Mouse (Mus musculus): ENCODE data around the gene Lst1. TPM values are rescaled to one million over a fixed set of nuclear protein-coding genes. Genes with fewer than 3 reads are reported as not detected.

The Lst1 gene
- total and polyA plus RNA-seq, 2 experiments from 2014 or later, result 7.8 to 26.7 TPM

DNA sequence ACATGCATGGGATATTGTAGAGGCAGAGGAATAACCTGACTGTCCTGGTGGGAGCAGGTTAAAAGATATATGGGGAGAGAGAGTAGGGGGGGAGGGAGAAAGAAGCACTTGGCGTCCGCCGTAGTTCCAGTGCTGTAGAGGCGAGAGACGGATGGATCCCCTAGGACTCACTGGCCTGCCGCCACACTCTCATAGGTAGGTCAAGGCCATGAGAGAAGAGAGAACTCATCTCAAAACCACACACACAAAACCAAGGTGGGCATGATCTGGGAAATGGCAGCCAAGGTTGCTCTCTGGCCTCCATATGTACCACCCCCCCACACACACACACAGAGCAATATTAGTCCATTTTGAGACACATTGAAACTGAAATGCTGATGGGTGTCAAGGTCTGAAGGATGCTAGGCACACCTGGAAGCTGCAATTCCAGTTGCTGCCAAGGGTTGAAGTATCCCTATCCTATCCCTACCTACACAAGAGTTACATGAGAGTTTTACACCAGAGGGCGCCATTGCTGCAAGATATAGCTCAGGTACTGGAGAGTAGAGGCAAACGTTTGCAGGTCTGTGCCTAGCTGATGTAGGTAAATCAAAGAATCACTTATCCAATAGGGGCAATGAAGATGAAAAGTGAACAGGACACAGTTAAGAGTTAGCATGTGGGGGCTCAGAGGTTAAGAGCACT lies 21.7 kb downstream of the Lst1 start:
- TF ChIP-seq CTCF (IDR thresholded peaks at IDR 0.05), result peak; percentile 90
- Histone ChIP-seq H3K27ac (ENCODE audit: low read depth, low read length) (peak overlapping the region; percentile 96), H3K9me3 (ENCODE audit: low read length) (no peaks in the 10 kb centered on the region), H3K36me3 (ENCODE audit: insufficient read depth, low read length) (peaks cover 8% of the 10 kb centered on the region), H3K4me1 (ENCODE audit: insufficient read depth, low read length) (peaks cover 11% of the 10 kb centered on the region; the same call in 1 of the 2 replicates), H3K27me3 (ENCODE audit: insufficient read depth, low read length) (no peaks in the 10 kb centered on the region), H3K9ac (replicated peaks; ENCODE audit: low read length, poor library complexity, severe bottlenecking) (no peak overlapping the region), H3K4me2 (ENCODE audit: low read depth, low read length, poor library complexity, severe bottlenecking) (peak overlapping the region; percentile 57), H3K4me3 (ENCODE audit: low read depth, low read length) (no peak overlapping the region)
- DNase-seq (ENCODE audit: low spot score) (peak; percentile 91), ATAC-seq (ENCODE audit: low FRiP score) (no peak)
- WGBS, result 68% methylated on average over 8 of the region's 8 CpGs

DNA sequence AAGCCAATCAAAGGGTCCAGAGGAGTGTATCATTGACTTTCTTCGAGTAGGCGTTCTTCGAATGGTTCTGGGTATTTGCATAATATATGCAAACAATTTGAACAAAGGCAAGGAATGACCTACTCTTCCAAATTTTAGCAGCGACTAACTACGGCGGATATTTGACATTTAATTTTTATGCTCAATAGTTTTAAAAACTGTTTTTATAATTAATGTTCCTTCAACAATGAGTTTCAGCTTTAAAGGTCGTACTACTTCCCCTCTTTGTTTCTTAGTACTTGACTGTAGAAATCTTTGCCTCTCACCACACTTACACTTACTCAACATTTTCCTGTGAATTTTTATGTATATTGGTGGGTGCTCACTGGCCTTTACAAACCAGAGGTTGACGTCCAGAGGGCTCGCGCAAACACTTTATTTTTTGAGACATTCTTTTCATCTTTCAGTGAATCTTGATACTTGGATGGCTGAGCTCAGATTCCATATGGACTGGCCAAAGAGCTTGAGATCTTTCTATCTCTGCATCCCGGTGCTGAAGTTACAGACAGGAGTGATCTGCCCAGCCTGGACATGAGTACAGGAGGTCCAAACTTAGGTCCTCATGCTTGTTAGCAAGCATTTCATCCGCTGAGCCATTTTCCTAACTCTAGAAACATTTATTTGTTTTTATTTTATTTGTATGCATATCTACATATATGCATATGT lies 22.6 kb downstream of the Lst1 start:
- peak overlapping the region; percentile 96 for H3K27ac ChIP-seq (ENCODE audit: low read depth, low read length)
- DNase-seq (ENCODE audit: low spot score) (no peak), ATAC-seq (ENCODE audit: low FRiP score) (no peak)
- H3K27me3 ChIP-seq (ENCODE audit: insufficient read depth, low read length), result no peaks in the 10 kb centered on the region
- H3K4me3 ChIP-seq (ENCODE audit: low read depth, low read length), result peak overlapping the region; percentile 87
- H3K36me3 ChIP-seq (ENCODE audit: insufficient read depth, low read length), result peaks cover 17% of the 10 kb centered on the region
- peak overlapping the region; percentile 44 for H3K9ac ChIP-seq (replicated peaks; ENCODE audit: low read length, poor library complexity, severe bottlenecking)
- H3K9me3 ChIP-seq (ENCODE audit: low read length), result no peaks in the 10 kb centered on the region
- H3K4me1 ChIP-seq (ENCODE audit: insufficient read depth, low read length), result peaks cover 11% of the 10 kb centered on the region; the same call in 1 of the 2 replicates
- TF ChIP-seq CTCF (IDR thresholded peaks at IDR 0.05), result no peak
- WGBS, result 19% methylated on average over 12 of the region's 12 CpGs
- peak overlapping the region; percentile 57 for H3K4me2 ChIP-seq (ENCODE audit: low read depth, low read length, poor library complexity, severe bottlenecking)

DNA sequence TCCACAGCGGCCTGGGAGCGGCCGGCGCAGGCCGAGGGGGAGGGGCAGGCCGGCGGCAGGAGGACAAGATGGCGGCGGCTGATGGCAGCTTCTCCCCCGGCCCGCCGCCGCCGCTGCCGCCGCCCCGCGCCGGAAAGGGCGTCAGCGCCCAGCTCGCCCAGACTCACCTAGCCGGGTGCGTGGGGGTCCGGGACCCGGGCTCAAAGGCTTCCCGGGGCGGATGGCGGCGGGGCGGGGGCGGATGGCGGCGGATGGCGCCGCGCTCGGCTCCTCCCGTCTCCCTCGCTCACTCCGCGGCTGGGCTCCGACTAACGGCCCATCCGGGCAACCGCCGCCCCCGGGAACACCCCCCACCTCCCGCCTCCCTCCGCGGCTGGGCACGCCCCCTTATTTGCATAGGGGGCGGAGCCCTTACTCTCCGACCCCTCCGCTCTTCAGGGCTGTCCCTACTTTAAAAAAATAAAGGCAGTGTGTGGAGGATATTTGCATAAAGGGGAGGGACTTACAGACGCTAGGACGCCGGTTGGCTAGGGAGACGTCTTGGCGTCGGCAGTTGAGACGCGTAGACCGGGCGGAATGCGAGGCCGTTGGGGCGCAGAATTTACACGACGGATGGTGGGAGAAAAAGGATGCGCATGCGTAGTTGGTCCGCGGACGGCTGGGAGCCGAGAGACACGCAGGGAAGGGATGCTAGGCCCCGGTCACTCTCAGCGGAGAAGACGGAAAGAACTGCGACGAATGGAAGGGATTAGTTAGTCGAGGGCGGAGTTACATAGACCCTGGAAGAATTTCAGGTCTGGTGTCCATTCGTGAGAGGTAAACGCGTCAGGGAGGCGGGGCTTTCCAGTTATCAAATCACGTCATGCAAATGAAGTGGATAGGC lies 23.4 kb downstream of the Lst1 start, which contains the start of gene Prrc2a:
TSS of gene Prrc2a (minus strand) at position 330 of the 883 bp plus-strand sequence.
- ATAC-seq (ENCODE audit: low FRiP score) (peak; percentile 96), DNase-seq (ENCODE audit: low spot score) (peak; percentile 100)
- Histone ChIP-seq H3K27me3 (ENCODE audit: insufficient read depth, low read length) (no peaks in the 10 kb centered on the region), H3K4me1 (ENCODE audit: insufficient read depth, low read length) (peaks cover 11% of the 10 kb centered on the region; the same call in 1 of the 2 replicates), H3K4me3 (ENCODE audit: low read depth, low read length) (peak within 1 kb of the TSS; percentile 87), H3K4me2 (ENCODE audit: low read depth, low read length, poor library complexity, severe bottlenecking) (peak within 1 kb of the TSS; percentile 85), H3K9ac (replicated peaks; ENCODE audit: low read length, poor library complexity, severe bottlenecking) (peak within 1 kb of the TSS; percentile 98), H3K27ac (ENCODE audit: low read depth, low read length) (peak within 1 kb of the TSS; percentile 96), H3K36me3 (ENCODE audit: insufficient read depth, low read length) (peaks cover 25% of the 10 kb centered on the region), H3K9me3 (ENCODE audit: low read length) (no peaks in the 10 kb centered on the region)
- WGBS, result under 1% methylated on average over 52 of the region's 89 CpGs
- peak; percentile 10; the same call in 1 of the 2 replicates for TF ChIP-seq CTCF (IDR thresholded peaks at IDR 0.05)

DNA sequence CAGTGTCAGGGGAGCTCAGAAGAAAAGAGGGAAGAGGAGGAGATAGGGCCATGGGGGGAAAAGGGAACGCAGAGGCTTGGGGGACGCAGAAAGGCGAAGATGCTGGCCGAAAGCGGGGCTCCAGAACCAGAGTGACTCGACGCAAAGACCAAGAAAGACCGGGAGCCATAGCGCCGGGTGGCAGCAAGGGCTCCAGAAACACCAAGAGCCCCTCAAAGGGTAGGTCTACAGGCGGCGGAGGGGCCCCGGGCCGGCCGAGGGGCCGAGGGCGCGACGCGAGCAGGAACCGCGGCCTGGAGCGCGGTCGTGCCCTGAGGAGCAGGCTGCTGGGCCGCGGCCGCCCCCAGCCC lies 24.0 kb downstream of the Lst1 start:
- Histone ChIP-seq H3K4me2 (ENCODE audit: low read depth, low read length, poor library complexity, severe bottlenecking) (peak overlapping the region; percentile 85), H3K9me3 (ENCODE audit: low read length) (no peaks in the 10 kb centered on the region), H3K4me3 (ENCODE audit: low read depth, low read length) (peak overlapping the region; percentile 87), H3K27me3 (ENCODE audit: insufficient read depth, low read length) (no peaks in the 10 kb centered on the region), H3K36me3 (ENCODE audit: insufficient read depth, low read length) (peaks cover 31% of the 10 kb centered on the region), H3K27ac (ENCODE audit: low read depth, low read length) (peak overlapping the region; percentile 96), H3K4me1 (ENCODE audit: insufficient read depth, low read length) (peaks cover 11% of the 10 kb centered on the region; the same call in 1 of the 2 replicates), H3K9ac (replicated peaks; ENCODE audit: low read length, poor library complexity, severe bottlenecking) (peak overlapping the region; percentile 98)
- no peak for DNase-seq (ENCODE audit: low spot score)
- WGBS, result under 1% methylated on average over 16 of the region's 28 CpGs
- no peak for ATAC-seq (ENCODE audit: low FRiP score)
- TF ChIP-seq CTCF (IDR thresholded peaks at IDR 0.05), result no peak

DNA sequence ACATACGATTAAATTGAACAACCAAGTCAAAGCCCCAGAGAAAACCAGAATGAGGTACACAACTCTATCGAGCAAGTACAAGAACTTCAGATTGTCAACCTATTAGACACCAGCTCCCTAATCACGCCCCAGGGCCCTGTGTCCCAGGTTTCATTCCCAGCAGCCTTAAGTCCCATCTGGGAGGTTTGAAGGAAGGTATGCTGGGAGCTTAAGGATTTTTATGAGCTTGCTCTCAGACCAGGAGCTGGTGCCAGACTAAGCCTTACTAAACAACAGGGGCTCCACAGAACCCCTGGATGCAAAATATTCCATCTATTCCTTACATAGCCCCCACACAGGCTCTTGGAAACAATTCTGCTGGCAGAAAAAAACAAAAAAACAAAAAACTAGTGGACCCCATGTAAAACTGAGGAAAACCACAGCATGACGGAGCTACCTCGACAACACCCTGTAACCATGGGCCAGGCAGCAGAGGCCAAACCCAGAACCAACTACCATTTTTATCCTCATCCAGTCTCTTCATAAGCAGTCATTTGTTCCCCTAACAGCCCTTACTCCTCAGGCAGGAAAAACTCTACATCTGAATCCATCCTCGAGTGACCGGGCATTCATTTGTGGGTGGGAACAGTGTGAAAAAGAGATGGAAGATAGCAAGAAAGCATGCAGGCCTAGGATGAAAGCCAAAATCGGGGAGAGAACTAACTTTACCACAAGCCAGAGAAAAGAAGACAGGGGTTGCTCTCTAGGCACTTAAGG lies 24.7 kb downstream of the Lst1 start:
- peak overlapping the region; percentile 96 for H3K27ac ChIP-seq (ENCODE audit: low read depth, low read length)
- ATAC-seq (ENCODE audit: low FRiP score) (no peak), DNase-seq (ENCODE audit: low spot score) (no peak)
- H3K36me3 ChIP-seq (ENCODE audit: insufficient read depth, low read length), result peaks cover 38% of the 10 kb centered on the region
- peak overlapping the region; percentile 98 for H3K9ac ChIP-seq (replicated peaks; ENCODE audit: low read length, poor library complexity, severe bottlenecking)
- H3K4me3 ChIP-seq (ENCODE audit: low read depth, low read length), result peak overlapping the region; percentile 87
- no peaks in the 10 kb centered on the region for H3K9me3 ChIP-seq (ENCODE audit: low read length)
- peak overlapping the region; percentile 85 for H3K4me2 ChIP-seq (ENCODE audit: low read depth, low read length, poor library complexity, severe bottlenecking)
- peaks cover 11% of the 10 kb centered on the region; the same call in 1 of the 2 replicates for H3K4me1 ChIP-seq (ENCODE audit: insufficient read depth, low read length)
- no peak for TF ChIP-seq CTCF (IDR thresholded peaks at IDR 0.05)
- WGBS, result 5% methylated on average over 8 of the region's 8 CpGs
- H3K27me3 ChIP-seq (ENCODE audit: insufficient read depth, low read length), result no peaks in the 10 kb centered on the region
